Mouse (Mus musculus) left cerebral cortex, adult 18-20 months (tissue): ENCODE data around the gene Sipa1l2. TPM values are rescaled to one million over a fixed set of nuclear protein-coding genes. Genes with fewer than 3 reads are reported as not detected.
"Not testable (repeated sequence)": the region's sequence is repeated elsewhere in the genome, so short reads cannot be mapped to it uniquely, and the experiment has no call there.

Experiments
- DNase-seq, 2 experiments: peaks; one replicate each; pipeline ENCODE4 v3.0.0; 2021 to 2022; ENCODE audit warnings: low spot score in 2 of 2, mixed read lengths in 1 of 2
- total RNA-seq, 2 experiments: library from RNA; stranded (reverse); gene quantifications; 2 replicates each; pipeline ENCODE4 v1.2.3; 2021

Sipa1l2 gene
- total RNA-seq, 2 experiments from 2014 or later = 42.4 to 43.1 TPM

DNA sequence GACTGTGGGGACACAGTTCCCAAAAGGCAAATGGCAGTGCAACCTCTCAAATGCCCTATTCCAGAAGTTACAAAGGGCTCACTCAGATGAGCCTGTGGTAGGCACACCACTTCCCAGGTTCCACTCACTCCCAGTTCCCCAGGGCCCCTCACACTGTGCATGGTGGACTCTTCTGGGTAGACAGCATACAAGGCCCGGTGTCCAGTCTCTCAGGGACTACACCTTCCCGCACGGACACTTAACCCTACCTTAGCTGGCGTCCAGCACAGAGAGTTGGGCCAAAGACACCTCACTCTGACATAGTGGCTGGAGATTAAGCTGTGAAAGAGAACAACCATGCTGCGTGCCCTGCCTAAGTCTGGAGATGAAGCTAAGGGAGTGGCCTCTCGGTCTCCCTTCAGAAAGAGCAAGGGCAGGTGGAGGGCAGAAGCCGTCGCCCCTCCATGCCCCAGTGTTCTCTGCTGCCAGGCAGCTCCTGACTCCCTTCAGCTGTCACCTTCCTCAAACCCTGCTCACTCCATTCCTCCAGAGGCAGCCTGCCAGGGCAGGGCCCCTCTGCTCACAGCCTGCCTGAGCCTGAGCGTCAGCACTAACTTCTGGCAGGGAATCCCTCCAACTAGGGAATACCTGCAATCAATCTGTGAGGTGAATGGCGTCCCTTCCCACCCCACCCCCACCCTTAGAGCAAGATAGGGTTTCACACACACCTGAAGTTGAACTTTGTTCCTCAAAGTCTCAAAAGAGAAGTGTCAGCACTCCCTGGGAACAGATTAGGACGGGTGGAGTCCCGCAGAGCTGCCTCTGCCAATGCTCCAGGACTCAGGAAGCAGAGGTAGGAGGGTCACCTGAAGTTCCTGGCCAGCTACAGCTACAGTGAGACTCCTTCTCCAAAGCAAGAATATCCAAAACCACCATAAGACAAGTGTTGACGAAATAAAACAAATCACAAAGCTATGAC is 30.3 kb downstream of the Sipa1l2 start:
- no peak for DNase-seq

DNA sequence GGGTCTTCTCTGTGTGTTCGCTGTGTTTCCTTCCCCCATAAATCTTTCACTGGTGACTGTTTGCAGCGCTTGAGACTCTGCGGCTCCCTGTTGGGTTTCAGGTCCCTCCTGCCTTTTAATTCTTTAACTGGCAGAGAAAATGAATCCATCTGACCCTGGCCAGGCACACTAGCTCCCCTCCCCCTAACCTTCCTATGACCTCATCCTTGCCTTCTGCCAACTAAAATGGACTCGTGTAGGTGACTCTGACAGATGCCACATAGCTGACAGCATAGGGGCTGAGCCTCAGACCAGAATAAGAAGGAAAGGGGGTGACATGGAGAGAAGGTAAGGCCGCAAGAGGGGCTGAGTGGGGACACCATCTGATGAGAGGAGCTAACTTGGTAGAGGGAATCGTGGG is 31.3 kb downstream of the Sipa1l2 start:
- DNase-seq = no peak

DNA sequence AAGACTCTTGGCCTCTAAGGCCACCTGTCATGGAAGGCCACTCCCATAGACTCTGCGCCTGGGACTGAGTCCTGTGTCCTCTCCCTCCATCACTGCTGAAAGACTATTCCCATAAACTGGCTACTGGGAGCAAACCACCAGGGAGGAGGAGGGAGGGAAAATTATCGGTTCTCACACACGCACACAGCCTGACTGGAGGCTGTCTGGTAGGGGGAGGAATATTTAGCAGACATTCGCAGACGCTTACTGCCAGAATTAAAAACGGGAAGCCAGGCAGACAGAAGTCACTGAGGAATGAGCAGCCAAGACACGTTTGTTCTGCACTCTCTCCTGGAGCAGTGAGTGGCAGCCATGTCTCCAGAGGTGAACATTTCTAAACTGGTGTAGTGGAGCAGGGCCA is 35.9 kb downstream of the Sipa1l2 start:
- peak in 1 of 2 experiments; percentile 31 for DNase-seq

DNA sequence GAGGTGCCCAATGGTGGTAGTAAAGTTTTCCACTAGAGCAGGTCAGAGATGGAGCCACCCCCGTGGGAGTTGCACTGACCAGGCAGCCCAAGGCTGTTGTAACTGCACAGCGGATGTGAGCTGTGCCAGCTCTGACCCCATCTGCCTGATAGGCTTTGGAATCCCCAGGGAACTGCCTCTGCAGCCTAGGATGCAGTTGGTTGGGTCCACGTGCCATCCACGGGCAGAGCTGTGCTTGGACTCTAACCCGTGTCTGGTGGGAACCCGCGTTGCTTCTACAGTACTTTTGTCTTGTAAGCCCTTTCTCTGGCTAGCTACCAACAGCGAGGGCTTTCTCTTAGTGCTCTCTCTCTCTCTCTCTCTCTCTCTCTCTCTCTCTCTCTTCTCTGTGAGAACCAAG is 36.7 kb downstream of the Sipa1l2 start:
- no peak for DNase-seq

DNA sequence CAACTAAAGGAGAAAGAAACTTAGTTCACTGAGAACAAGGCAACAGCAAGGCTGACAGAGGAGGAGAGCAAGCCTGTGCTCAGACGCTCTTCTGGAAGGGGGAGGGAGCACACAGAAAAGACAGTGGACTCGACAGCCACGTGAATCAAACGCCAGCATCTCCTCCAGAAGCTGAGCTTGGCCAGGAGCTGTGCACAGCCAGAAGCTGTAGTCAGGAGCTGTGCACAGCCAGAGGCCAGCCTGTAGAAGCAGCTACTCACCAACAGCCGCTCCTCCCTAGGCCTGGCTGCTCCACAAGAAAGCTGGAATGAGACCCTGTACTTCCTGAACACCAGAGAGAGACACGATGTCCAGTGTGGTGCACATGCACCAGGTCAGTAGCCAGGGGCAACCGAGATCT is 37.4 kb downstream of the Sipa1l2 start:
- no peak for DNase-seq

DNA sequence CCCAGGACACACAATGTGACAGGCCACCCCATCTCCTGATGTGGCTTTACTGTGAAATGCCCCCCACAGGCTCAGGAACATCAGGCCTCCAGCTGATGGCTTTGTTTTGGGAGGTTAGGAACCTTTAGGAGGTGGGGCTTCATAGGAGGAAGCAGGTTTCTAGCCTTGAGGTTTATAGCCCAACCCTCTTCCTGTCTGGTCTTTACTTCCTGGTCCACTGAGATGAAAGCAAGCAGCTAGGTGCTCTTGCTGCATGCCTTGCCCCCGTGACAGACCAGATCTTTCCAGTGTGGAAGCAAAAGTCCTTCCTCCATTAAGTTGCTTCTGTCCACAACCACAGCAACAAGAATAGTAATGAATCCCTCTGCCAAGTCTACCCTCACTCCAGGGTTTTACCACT is 38.0 kb downstream of the Sipa1l2 start:
- DNase-seq = no peak

DNA sequence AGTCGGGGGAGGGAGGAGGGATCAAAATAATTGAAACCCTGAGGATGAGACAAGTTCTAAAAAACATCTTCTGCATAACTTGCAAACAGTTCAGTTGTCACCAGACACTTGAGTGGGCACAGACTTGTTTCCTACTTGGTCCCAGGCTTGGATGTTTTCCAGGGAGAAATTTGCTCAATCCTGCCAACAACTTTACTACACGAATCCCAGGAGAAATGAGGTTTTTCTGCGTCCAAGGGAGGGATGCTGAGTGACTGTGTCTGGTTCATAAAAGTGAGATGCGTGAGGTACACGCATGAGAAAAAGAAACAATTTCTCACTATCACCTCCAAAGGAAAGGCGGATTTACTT is 38.5 kb downstream of the Sipa1l2 start:
- peak; percentile 32 to 47 for DNase-seq

DNA sequence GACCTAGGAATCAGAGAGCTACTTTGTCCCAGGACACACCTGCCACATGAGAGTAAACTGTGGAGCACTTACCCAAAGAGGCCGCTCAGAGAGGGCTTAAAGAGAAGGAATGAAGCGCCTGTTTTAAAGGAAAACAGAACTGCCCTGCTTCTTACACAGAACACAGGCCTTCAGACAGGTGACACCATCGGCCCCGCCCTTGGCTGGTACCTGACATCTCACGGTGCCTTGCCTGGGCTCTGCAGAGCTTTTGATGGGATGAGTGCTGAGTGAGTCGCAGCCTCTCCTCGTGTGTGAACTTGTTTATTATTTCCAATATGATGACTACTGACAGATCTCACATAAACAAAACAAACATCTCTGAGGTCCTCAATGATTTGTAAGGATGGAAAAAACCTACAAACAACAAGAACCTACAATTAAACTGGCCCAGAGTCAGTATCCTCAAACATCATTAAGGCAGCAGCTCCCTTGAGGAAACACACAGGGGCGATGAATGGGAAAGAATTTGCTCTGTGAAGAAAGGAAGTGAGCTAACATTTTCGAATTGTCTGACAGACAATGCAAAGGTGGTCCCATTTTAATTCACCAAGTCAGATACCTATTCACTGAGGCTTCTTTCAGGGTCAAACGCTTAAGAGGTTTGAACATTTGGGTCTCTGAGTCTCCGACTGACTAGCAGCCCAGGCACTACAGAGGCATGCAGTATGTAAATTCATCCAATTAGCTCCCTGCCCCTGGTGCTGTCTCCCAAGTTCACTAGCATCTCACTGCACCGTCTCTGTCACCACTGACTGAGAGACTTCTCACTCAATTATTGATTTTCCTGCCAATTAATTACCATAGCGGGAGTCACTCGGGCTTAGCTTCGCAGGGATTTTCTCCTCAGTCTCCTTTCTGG is 39.2 kb downstream of the Sipa1l2 start:
- no peak for DNase-seq

DNA sequence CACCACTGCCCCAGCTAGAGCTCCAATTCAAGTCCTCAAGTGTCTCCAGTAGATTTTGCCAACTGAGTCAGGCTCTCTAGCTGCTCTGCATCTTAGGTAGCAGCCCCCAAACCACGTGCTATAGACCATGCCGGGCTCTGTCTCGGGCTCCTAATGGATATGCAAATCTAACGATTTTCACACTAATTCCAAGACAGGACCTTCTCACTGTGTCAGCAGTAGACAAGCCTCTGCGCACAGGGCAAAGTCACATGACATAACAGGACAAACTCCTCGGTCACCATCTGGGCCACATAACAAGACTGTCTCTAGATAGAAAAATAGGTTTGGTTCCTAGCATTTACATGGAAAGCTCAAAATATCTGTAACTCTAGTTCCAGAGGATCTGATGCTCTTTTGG is 40.6 kb downstream of the Sipa1l2 start:
- DNase-seq = no peak

DNA sequence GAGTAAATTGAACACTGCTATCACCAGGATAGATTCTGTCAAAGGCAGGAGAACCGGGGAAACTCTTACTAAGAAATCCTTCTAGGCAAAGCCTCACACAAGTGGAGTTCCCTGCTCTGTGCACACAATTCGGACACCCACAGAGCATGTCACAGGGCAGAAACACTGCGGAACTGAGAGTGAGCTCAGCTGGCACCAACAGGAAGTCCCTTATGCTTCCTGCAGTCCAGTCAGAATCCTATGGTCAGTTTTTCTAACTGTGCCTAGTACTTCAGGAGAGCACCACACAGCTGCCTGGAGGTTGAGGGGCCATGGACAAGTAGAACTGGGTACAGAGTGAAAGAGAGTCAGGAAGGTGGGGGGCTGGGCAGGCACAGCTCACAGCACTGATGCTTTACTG is 41.7 kb downstream of the Sipa1l2 start:
- no peak for DNase-seq

DNA sequence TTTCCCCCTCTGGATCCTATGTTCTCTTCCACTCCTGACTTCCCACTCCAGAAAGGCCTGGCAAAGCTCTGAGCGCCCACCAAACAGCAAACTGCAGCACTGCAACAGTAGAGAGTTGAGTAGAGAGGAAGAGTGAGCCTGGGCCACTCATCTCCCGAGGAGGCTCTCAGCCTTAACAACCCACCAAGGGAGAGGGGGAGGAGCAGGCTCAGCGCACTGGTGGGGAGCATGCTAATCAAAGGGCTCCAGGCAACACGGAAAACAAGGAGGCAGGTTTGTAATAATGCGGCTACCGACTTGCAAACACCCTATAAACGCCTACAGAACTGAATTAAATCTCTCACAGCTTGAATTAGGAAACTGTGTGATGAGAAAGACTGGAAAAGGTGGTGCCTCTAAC is 42.6 kb downstream of the Sipa1l2 start:
- DNase-seq = no peak

DNA sequence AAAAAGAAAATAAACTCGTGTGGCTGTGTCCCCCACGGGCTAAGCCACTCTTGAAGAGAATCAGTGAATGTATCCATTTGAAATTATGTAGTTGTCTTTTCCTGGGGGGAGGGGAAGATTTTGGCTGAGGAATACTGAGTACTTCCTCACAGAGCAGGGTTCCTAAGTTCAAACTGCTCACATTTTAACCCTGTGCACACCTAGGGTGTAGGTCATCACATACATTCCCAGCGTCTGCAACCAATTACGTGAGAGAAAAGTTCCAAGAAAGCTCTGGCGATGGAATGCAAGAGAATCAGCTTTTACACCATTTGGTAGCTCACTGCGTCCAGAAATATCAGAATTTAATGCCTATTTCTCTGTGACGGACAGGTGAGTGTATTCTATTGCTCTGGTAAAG is 43.0 kb downstream of the Sipa1l2 start:
- DNase-seq = no peak

DNA sequence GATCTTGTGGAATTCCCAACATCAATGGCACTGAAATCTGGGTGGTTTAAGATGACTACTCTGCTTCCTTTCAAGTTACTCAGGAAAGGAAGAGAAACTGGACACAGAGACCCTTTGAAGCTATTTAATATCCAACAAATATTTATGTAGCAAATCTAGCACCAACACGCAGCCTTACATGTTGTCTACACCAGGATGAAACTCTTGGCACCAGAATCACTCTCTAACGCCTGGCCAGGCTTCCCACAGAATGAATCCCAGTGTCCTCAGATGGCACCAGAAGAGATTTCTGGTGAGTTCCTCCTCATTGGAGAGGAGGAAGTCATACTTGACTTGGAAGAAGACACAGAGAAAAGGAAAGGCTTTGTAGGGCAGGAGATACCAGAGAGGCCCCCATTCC is 45.1 kb downstream of the Sipa1l2 start:
- no peak for DNase-seq

DNA sequence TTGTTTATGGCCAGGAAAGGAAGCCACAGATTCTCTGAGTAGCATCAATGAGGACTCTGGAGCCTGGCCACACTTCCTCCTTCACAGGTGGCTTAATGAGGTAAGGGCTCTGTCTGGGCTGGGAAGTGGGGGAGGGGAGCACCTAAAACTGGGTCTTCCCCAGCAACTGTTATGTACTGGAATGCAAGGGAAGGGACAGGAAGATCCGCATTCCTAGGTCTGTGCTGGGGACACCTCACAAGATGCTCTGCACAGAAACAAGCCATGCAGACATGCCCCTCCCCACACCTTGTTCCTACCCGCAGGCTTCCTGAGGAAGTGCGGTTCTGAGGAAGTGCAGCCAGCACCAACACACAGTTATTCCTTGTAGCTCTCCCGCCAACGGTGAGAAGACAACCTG is 46.4 kb downstream of the Sipa1l2 start:
- DNase-seq = no peak

DNA sequence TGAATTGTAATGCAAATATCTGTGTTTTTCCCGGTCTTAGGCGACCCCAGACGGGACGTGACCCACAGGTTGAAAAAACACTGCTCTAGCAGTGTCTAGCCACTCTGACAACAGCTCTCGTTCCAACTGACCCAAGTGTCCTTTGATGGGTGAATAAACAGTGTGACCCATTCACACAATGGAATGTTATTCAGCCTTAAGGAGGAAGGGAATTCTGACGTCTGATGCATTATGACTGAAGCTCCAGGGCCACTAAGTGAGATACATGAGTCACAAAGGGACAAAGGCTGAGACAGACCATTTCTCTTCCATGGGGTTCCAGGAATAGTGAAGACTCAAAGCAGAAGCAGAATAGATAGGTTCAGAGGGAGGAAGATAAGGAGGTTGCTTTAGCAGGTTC is 47.5 kb downstream of the Sipa1l2 start:
- no peak for DNase-seq

DNA sequence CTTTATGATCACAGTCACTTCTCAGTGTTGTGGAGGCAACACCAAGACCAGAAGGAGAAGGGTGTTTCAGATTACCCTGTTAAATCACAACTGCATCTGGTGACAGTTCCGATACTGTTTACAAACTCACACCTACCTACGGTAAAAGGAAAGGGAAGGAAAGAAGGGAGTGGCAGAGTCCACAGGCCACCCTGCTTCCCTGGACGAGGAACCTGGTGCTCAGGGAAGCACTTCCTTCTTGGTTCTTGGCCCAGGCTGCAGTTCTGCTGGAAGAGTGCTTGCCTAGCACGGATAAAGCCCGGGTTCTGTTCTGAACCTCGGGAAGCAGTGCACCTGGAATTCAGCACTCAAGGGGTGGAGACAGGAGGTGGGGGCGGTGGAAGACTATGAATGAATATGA is 48.5 kb downstream of the Sipa1l2 start:
- DNase-seq = no peak

DNA sequence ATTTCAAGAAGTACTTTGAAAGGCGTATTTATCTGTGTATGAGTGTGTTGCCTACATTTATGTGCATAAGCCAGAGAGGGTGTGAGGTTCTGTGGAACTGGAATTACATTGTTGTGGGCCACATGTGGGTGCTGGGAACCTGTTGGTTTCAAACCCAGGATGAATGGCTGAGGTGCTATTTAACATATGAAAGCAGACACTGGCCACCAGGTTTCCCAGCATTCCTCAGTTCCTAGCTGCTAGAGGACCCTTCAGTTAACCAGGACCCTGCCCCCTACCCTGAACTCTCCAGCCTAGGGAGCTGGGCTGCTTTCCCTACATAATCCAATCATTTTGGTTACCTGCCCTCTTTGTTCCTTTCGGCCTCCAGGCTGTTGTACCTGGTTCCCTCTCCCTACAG is 49.3 kb downstream of the Sipa1l2 start:
- DNase-seq = not testable (repeated sequence)

DNA sequence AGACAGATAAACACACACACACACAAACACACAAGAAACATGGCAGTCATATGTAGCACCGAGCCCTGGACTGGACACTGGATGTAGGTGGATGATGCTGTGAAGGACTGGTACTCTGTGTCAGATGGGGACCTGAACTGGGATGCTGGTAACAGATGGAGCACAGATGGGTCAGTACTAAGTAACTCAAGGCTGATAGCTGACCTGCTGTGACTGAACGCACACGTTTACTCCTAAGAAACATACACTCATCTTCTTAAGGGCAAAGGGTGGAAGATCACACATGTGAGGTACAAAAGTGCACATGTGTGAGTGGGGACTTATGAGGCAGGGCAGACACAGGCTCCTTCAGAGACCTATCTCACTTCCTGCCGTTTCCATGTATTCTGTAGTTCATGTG is 50.7 kb downstream of the Sipa1l2 start:
- DNase-seq = no peak

DNA sequence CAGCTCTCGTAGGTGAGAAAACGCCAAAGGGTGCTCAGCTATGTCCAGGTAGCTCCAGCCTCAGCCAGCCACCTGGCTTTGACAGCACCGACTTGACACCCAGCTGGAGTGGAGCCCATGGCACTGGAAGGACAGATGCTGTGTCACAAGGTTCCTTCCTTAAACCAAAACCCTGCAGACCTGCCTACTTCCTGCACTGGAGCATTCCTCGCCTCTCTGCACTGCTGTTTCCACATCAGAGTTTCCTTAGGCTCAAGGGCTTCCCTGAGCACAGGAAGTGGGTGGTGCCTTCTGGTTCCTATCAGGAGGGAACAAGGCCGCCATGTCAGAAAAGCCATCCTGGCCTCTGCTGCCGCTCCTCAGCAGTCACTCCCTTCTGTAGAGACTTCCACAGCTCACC is 51.3 kb downstream of the Sipa1l2 start:
- no peak for DNase-seq

DNA sequence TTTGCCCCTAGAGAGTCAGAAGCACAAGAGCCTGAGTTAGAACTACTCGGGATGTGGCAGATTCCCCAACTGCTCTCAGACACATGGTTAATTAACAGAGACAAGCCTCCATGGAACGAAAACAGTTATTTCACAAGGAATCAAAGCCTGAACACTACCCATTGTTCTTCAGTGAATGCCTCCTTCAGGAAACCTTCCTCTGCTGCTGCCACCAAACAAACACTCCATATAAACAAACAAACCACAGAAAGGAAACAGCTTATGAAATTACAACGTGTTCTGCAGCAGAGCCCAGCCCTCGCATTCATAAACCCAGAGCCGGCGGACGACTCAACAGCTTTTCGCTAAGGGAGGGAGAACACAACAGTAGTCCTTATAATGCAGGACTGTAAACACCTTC is 52.2 kb downstream of the Sipa1l2 start:
- no peak for DNase-seq

DNA sequence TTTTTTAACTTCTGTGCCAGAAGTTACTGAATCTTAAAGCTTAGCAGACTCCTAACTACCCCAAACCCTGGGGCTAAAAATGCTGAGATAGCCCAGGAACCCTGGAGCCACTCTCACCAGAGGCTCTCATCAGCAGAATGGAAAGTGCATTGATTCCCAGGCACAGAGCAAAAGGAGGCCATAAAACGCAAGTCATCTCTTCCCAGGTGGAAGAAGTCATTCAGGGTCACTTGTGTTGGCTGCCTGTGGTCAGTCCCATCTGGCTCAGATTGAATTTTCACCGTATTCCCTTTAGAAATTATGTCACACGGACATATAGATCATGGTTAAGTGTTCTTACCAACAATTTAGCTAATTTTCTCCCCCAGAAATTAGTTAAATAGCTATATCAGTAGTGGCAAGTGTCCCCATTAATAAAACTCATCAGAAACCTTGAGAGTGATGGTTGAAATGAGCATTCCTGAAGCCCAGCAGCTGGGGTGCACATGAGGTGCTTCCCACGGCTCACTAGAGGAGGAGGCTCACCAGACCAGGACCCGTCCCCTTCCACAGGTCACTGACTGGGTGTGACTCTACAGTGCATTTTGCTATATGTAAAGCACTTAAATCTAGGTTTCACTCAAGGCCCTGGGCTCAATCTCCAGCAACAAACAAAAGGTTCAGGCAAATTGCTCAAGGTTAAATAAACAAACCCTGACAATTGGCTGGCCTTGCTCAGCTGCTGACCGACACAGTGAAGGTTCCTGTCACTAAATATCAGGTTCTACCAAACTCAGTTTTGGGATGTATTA is 53.3 kb downstream of the Sipa1l2 start:
- no peak for DNase-seq
